Mouse (Mus musculus) v-Abl transformed pro-B cells (cell line): ENCODE data around the gene Zfp213.
"Not testable (repeated sequence)": the region's sequence is repeated elsewhere in the genome, so short reads cannot be mapped to it uniquely, and the experiment has no call there.

Experiments used
- in situ Hi-C, 2 experiments: fragments of 400-800 bp; cut with MboI; formaldehyde crosslinking; loops; one replicate each; pipeline ENCODE4 v1.15.1; 2025; ENCODE audit not compliant: unreplicated experiment in 2 of 2

Gene Zfp213

GRCm38 (mm10) chr17:23563595-23564367 lies at the start of gene Zfp213:
Zfp213 (minus strand) TSS chr17:23564238.
- in situ Hi-C loops: loop anchor here (10.0 to 25.0 kb wide), 4 partner anchors 369 to 1876 kb away; partner anchors contain the start of genes Zfp945 (in 2 of the 2), Gm10226 (in 1 of the 2), Zfp40 (in 1 of the 2) and Zfp946 (in 1 of the 2)

GRCm38 (mm10) chr17:23610361-23610800 lies 46.3 kb upstream of the Zfp213 start:
- in situ Hi-C loops: no loop called here

- in situ Hi-C loops: loop anchor here in 1 of 2 experiments (5.0 kb wide), 1 partner anchor 37 kb away; no protein-coding TSS in a partner anchor
Observed at GRCm38 (mm10) chr17:23609612-23610011, 45.6 kb upstream of the Zfp213 start.

- in situ Hi-C loops: loop anchor here in 1 of 2 experiments (5.0 kb wide), 1 partner anchor 33 kb away; no protein-coding TSS in a partner anchor
Observed at GRCm38 (mm10) chr17:23605220-23605619, 41.2 kb upstream of the Zfp213 start.

- in situ Hi-C loops: loop anchor here in 1 of 2 experiments (5.0 kb wide), 1 partner anchor 37 kb away; no protein-coding TSS in a partner anchor
Observed at GRCm38 (mm10) chr17:23604394-23604793, 40.4 kb upstream of the Zfp213 start.

- in situ Hi-C loops: loop anchor here in 1 of 2 experiments (5.0 kb wide), 1 partner anchor 36 kb away; no protein-coding TSS in a partner anchor
Observed at GRCm38 (mm10) chr17:23603542-23603941, 39.5 kb upstream of the Zfp213 start.

- in situ Hi-C loops: loop anchor here in 1 of 2 experiments (5.0 kb wide), 1 partner anchor 36 kb away; no protein-coding TSS in a partner anchor
Observed at GRCm38 (mm10) chr17:23603077-23603476, 39.0 kb upstream of the Zfp213 start.

- in situ Hi-C loops: loop anchor here in 1 of 2 experiments (5.0 kb wide), 1 partner anchor 35 kb away; no protein-coding TSS in a partner anchor
Observed at GRCm38 (mm10) chr17:23601836-23602585, 38.0 kb upstream of the Zfp213 start.

GRCm38 (mm10) chr17:23600641-23601622 lies 36.9 kb upstream of the Zfp213 start, which contains the start of gene Zscan10:
Zscan10 (plus strand) TSS chr17:23600856.
- in situ Hi-C loops: loop anchor here in 1 of 2 experiments (5.0 kb wide), 1 partner anchor 34 kb away; no protein-coding TSS in a partner anchor

GRCm38 (mm10) chr17:23599605-23600063 lies 35.6 kb upstream of the Zfp213 start:
- in situ Hi-C loops: loop anchor here in 1 of 2 experiments (5.0 kb wide), 1 partner anchor 32 kb away; no protein-coding TSS in a partner anchor

- in situ Hi-C loops: no loop called here
Observed at GRCm38 (mm10) chr17:23598582-23599552, 34.8 kb upstream of the Zfp213 start, which contains the start of gene Zfp13. Zfp13 (minus strand) TSS chr17:23599487.

GRCm38 (mm10) chr17:23595139-23595538 lies 31.1 kb upstream of the Zfp213 start:
- in situ Hi-C loops: not testable (repeated sequence)

- in situ Hi-C loops: no loop called here
Observed at GRCm38 (mm10) chr17:23592926-23593300, 28.9 kb upstream of the Zfp213 start.

GRCm38 (mm10) chr17:23592208-23592925 lies 28.3 kb upstream of the Zfp213 start:
- in situ Hi-C loops: no loop called here

GRCm38 (mm10) chr17:23587253-23587652 lies 23.2 kb upstream of the Zfp213 start:
- in situ Hi-C loops: no loop called here

- in situ Hi-C loops: no loop called here
Observed at GRCm38 (mm10) chr17:23585721-23586491, 21.9 kb upstream of the Zfp213 start.

- in situ Hi-C loops: no loop called here
Observed at GRCm38 (mm10) chr17:23584786-23585185, 20.7 kb upstream of the Zfp213 start.
